Mouse (Mus musculus) olfactory bulb, adult 2 months (tissue): ENCODE results near the gene Olfr893.
"Not testable (repeated sequence)": the region's sequence is repeated elsewhere in the genome, so short reads cannot be mapped to it uniquely, and the experiment has no call there.

Experiments used
- CTCF ChIP-seq: fragments of 200-500 bp; IDR thresholded peaks from 2 replicates; pipeline ENCODE4 v1.5.1; 2012; ENCODE audit warnings: low read depth, mild to moderate bottlenecking, low read length, moderate library complexity; ENCODE audit not compliant: insufficient read depth
- POLR2A ChIP-seq: fragments of 200-500 bp; IDR thresholded peaks from 2 replicates; pipeline ENCODE4 v1.6.1; 2012; ENCODE audit warnings: mild to moderate bottlenecking, low read depth, low read length, moderate library complexity; ENCODE audit not compliant: insufficient read depth

DNA sequence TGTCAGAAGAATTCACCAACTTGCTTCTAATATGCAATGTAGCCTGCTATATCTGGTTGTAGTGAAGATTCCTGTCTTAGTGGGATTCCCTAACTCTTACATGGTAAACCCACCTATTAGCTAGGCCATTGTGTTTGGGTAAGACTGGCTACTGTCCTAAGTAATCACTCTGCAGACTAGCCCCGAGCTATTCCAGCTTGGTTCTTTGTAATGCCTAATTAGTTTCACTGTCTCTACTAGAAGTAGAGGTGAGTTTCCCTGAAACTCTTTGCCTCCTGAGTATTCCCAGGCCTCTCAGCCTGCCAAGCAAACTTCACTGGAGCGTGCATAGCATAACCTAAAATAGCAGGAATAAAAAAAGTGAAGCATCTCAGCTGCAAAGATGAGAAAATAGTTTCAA is 39.8 kb upstream of the Olfr893 start:
- TF ChIP-seq POLR2A, CTCF: not testable (repeated sequence)
